Mouse (Mus musculus) erythroblast, embryonic 14.5 days (primary cell): ENCODE results near the gene Igfbp4. TPM values are rescaled to one million over a fixed set of nuclear protein-coding genes. Genes with fewer than 3 reads are reported as not detected.
A peak's percentile ranks its signal among the peaks of the same experiment; 100 is the strongest.

Experiments used
- H3K27me3 ChIP-seq: 2 replicates; pipeline ENCODE4 v1.6.1; 2012; ENCODE audit warnings: inconsistent platforms; ENCODE audit not compliant: control insufficient read depth
- H3K36me3 ChIP-seq: 2 replicates; pipeline ENCODE4 v1.6.1; 2012; ENCODE audit warnings: mild to moderate bottlenecking, inconsistent platforms; ENCODE audit not compliant: control insufficient read depth
- H3K4me1 ChIP-seq: 2 replicates; pipeline ENCODE4 v1.6.1; 2012; ENCODE audit warnings: inconsistent platforms; ENCODE audit not compliant: control insufficient read depth
- H3K4me3 ChIP-seq: replicated peaks from 2 replicates; pipeline ENCODE3; 2012; ENCODE audit warnings: moderate library complexity, mild to moderate bottlenecking, inconsistent platforms
- H3K9me3 ChIP-seq: 2 replicates; pipeline ENCODE4 v1.6.1; 2012; ENCODE audit warnings: low read length, inconsistent platforms, mixed read lengths; ENCODE audit not compliant: control insufficient read depth
- GATA1 ChIP-seq: IDR thresholded peaks from 2 replicates; pipeline ENCODE4 v1.6.1; 2012; ENCODE audit warnings: low read length, inconsistent platforms, mixed read lengths
- TAL1 ChIP-seq: IDR thresholded peaks from 3 replicates; pipeline ENCODE4 v1.6.1; 2012; ENCODE audit warnings: low read length, inconsistent platforms, mixed read lengths
- polyA plus RNA-seq: library from polyadenylated mRNA; stranded (reverse); fragments of >175 nt; gene quantifications from 2 replicates; pipeline ENCODE4 v1.2.3, GENCODE M21; 2012

Gene Igfbp4
- polyA plus RNA-seq, 1 experiment: 2.9 TPM

- TF ChIP-seq GATA1 (no peak), TAL1 (no peak)
- H3K4me1 ChIP-seq: peaks cover 15% of the 10 kb centered on the region
- H3K4me3 ChIP-seq: peak overlapping the region; percentile 61
- H3K9me3 ChIP-seq: peaks cover 11% of the 10 kb centered on the region
- no peaks in the 10 kb centered on the region for H3K36me3 ChIP-seq
- peaks cover 87% of the 10 kb centered on the region for H3K27me3 ChIP-seq
Measured at GRCm38 (mm10) chr11:99040346-99040974, 584 bp upstream of the Igfbp4 start.

GRCm38 (mm10) chr11:99041841-99042780 lies 1.1 kb downstream of the Igfbp4 start:
- H3K4me1 ChIP-seq: peaks cover 11% of the 10 kb centered on the region
- peaks cover 11% of the 10 kb centered on the region for H3K9me3 ChIP-seq
- H3K27me3 ChIP-seq: peaks cover 77% of the 10 kb centered on the region
- peak overlapping the region; percentile 61 for H3K4me3 ChIP-seq
- TF ChIP-seq TAL1: no peak
- no peak for TF ChIP-seq GATA1
- no peaks in the 10 kb centered on the region for H3K36me3 ChIP-seq

DNA sequence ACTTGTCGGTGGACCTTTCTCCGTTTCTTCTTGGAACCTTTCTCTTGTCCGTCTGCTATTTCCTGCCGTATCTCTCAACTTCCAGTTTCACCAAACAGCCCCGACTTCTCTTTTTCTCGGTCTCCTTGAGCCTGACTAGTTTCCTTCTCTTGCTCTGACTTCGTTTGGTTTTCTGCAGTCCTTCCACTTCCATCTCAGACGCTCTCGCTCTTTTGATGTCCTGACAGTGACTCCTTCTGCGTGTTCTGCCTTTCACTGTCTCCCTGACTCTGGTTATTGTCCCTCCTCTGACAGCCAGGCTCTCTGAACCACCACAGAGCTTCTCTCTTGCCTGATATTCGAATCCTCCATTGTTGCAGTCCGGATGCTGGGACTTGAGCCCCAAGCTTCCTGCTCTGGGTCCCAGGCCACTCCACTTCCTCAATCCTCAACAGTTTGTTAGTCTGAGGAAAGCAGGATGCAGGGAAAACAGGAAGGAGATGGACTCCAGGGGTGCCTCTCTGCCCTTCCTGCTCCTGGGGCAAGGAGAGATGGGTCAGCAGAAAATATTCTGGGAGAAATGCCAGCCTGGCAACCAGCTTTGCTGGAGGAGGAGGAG lies 1.9 kb downstream of the Igfbp4 start:
- Histone ChIP-seq H3K4me3 (peak overlapping the region; percentile 61), H3K36me3 (no peaks in the 10 kb centered on the region; the same call in 1 of the 2 replicates), H3K4me1 (peaks cover 11% of the 10 kb centered on the region), H3K27me3 (peaks cover 70% of the 10 kb centered on the region), H3K9me3 (peaks cover 11% of the 10 kb centered on the region)
- TF ChIP-seq GATA1 (no peak), TAL1 (no peak)

DNA sequence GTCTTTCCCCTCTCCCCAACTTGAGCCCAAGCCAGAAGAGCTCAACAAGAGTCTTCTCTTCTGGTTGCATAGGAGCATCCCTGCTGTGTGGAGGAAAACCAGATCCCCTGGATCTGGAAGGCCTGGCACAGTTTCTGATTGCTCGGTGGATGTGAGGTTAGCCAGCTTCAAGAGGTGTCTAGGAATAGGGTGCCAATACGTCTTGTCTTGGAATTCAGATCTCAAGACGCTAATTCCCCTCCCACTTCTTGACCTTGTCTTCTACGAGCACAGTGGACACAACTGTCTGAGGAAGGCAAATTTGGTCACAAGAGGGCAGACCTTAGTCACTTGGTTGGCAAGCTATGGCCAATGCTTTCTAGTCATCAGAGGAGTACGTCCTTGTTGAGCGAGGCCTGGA lies 2.6 kb downstream of the Igfbp4 start:
- peaks cover 11% of the 10 kb centered on the region for H3K4me1 ChIP-seq
- no peak overlapping the region for H3K4me3 ChIP-seq
- H3K9me3 ChIP-seq: peaks cover 11% of the 10 kb centered on the region
- H3K27me3 ChIP-seq: peaks cover 65% of the 10 kb centered on the region
- no peaks in the 10 kb centered on the region; the same call in 1 of the 2 replicates for H3K36me3 ChIP-seq
- TF ChIP-seq TAL1 (no peak), GATA1 (no peak)

DNA sequence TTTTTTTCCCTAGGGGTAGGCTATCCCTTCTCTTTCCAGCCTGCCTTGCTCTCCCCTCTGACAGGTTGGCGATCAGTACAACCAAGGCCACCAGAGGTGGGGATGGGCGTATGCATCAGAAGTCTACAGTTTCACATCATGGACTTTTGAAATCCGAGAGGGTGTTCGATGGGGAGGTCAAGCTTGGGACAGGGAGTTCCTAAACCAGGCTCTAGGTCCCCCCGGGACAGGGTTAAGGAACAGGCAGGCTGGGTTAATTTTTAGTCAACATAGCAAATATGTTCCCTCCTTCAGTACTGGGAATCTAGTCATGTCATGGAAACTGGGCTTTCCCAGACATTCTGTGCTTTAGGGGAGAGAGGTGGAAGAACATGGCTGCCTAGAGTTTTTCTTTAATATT lies 3.3 kb downstream of the Igfbp4 start:
- TF ChIP-seq GATA1: no peak
- no peak for TF ChIP-seq TAL1
- peaks cover 58% of the 10 kb centered on the region for H3K27me3 ChIP-seq
- peaks cover 11% of the 10 kb centered on the region for H3K4me1 ChIP-seq

GRCm38 (mm10) chr11:99045159-99045889 lies 4.3 kb downstream of the Igfbp4 start:
- peaks cover 48% of the 10 kb centered on the region for H3K27me3 ChIP-seq
- no peak overlapping the region for H3K4me3 ChIP-seq
- H3K36me3 ChIP-seq: peaks cover 11% of the 10 kb centered on the region; the same call in 1 of the 2 replicates
- peaks cover 10% of the 10 kb centered on the region for H3K4me1 ChIP-seq
- peaks cover 11% of the 10 kb centered on the region for H3K9me3 ChIP-seq
- TF ChIP-seq GATA1 (no peak), TAL1 (no peak)

More for the DNA sequence above, 3.3 kb downstream of the Igfbp4 start:
- Histone ChIP-seq H3K9me3 (peaks cover 11% of the 10 kb centered on the region), H3K4me3 (no peak overlapping the region), H3K36me3 (peaks cover 5% of the 10 kb centered on the region; the same call in 1 of the 2 replicates)

DNA sequence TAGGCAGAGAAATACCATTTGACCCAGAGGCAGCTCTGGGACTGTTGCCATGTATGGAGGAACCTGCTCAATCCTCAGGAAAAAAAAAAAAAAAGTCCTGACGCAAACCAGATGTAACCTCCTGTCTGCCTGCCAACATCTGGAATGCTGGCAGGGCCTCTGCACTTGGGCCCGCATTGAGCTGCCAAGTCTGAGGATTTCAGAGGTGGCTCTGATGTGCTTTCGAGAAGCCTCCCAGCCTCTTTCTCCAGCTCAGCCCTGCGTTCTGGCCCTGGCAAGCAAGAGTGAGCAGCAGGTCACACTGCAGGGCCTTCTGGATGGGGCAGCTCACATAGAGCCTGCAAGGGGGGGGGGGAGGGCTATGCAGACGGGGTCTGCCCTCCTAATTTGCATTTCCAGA lies 6.1 kb downstream of the Igfbp4 start:
- Histone ChIP-seq H3K9me3 (peaks cover under 1% of the 10 kb centered on the region; the same call in 1 of the 2 replicates), H3K4me1 (peaks cover 1% of the 10 kb centered on the region), H3K27me3 (peaks cover 30% of the 10 kb centered on the region), H3K36me3 (peaks cover 18% of the 10 kb centered on the region; the same call in 1 of the 2 replicates), H3K4me3 (no peak overlapping the region)
- TF ChIP-seq TAL1 (no peak), GATA1 (no peak)

GRCm38 (mm10) chr11:99047643-99048042 lies 6.6 kb downstream of the Igfbp4 start:
- Histone ChIP-seq H3K27me3 (peaks cover 25% of the 10 kb centered on the region), H3K9me3 (no peaks in the 10 kb centered on the region), H3K4me3 (no peak overlapping the region), H3K4me1 (no peaks in the 10 kb centered on the region), H3K36me3 (peaks cover 19% of the 10 kb centered on the region; the same call in 1 of the 2 replicates)
- TF ChIP-seq TAL1 (no peak), GATA1 (no peak)
